In genomic region chr1:131455355-131455890, GRCm38 (mm10) we compare ENCODE assay signal across 31 mouse cellular contexts.
A peak's percentile ranks its signal among the peaks of the same experiment; 100 is the strongest.
DNase-seq lines count a peak whose midpoint lies in the region; ATAC-seq and TF ChIP-seq lines count a peak whose summit lies in the region.
"Had no signal": no experiment of that assay in that cellular context is flagged by ENCODE, and none has a peak within 500 bp of the region (broad histone marks: within the 10 kb centered on the region; RNA-seq: fewer than 3 reads in every experiment).

No protein-coding gene starts in this region.

- no peak overlapping the region for H3K4me2 ChIP-seq in embryonic facial prominence, embryonic 15.5 days (replicated peaks)
- H3K4me2 ChIP-seq in heart, embryonic 12.5 days = no peak overlapping the region
- no peak overlapping the region for H3K4me2 ChIP-seq in lung, postnatal 0 days (replicated peaks; ENCODE audit: low read depth, low read length)
- H3K4me2 ChIP-seq in forebrain, embryonic 16.5 days (ENCODE audit: low read length) = no peak overlapping the region
- H3K4me2 ChIP-seq: hindbrain, embryonic 13.5 days; liver, embryonic 11.5 days; midbrain, embryonic 12.5 days; neural tube, embryonic 12.5 days had no signal

- TF ChIP-seq CTCF in lung, postnatal 0 days (IDR thresholded peaks at IDR 0.05) = no peak

- no peaks in the 10 kb centered on the region for H3K36me3 ChIP-seq in embryonic facial prominence, embryonic 15.5 days
- H3K36me3 ChIP-seq in embryonic facial prominence, embryonic 10.5 days (replicated peaks) = peaks cover 3% of the 10 kb centered on the region; the same call in 1 of the 2 replicates
- no peaks in the 10 kb centered on the region for H3K36me3 ChIP-seq in heart, embryonic 12.5 days
- no peaks in the 10 kb centered on the region for H3K36me3 ChIP-seq in lung, postnatal 0 days (ENCODE audit: insufficient read depth, low read length)
- no peaks in the 10 kb centered on the region for H3K36me3 ChIP-seq in forebrain, embryonic 16.5 days (ENCODE audit: control insufficient read depth, insufficient read depth)
- H3K36me3 ChIP-seq: hindbrain, embryonic 13.5 days; midbrain, embryonic 12.5 days; neural tube, embryonic 12.5 days had no signal

- no peaks in the 10 kb centered on the region for H3K27me3 ChIP-seq in embryonic facial prominence, embryonic 15.5 days
- no peaks in the 10 kb centered on the region for H3K27me3 ChIP-seq in embryonic facial prominence, embryonic 10.5 days (replicated peaks; ENCODE audit: low read depth, poor library complexity, severe bottlenecking)
- H3K27me3 ChIP-seq in heart, embryonic 12.5 days (replicated peaks) = no peaks in the 10 kb centered on the region
- H3K27me3 ChIP-seq in lung, postnatal 0 days (replicated peaks; ENCODE audit: insufficient read depth, low read length) = no peaks in the 10 kb centered on the region
- no peaks in the 10 kb centered on the region for H3K27me3 ChIP-seq in forebrain, embryonic 16.5 days (replicated peaks; ENCODE audit: control insufficient read depth, insufficient read depth, low read length)
- H3K27me3 ChIP-seq: hindbrain, embryonic 13.5 days; megakaryocyte, embryonic 14.5 days; midbrain, embryonic 12.5 days; neural tube, embryonic 12.5 days had no signal

- H3K4me1 ChIP-seq in embryonic facial prominence, embryonic 15.5 days = peaks cover 20% of the 10 kb centered on the region
- peaks cover 14% of the 10 kb centered on the region for H3K4me1 ChIP-seq in embryonic facial prominence, embryonic 10.5 days
- H3K4me1 ChIP-seq in heart, embryonic 12.5 days (replicated peaks) = peaks cover 10% of the 10 kb centered on the region
- 0 out of 2 replicates have a peak, but pooled peaks cover 3% of the 10 kb centered on the region for H3K4me1 ChIP-seq in lung, postnatal 0 days (ENCODE audit: insufficient read depth, low read depth, low read length)
- peaks cover 20% of the 10 kb centered on the region for H3K4me1 ChIP-seq in forebrain, embryonic 16.5 days (replicated peaks; ENCODE audit: control insufficient read depth, insufficient read depth, low read length)

- no peak for ATAC-seq in embryonic facial prominence, embryonic 15.5 days (ENCODE audit: insufficient number of reproducible peaks, low FRiP score, low TSS enrichment, low read depth)
- no peak for ATAC-seq in heart, embryonic 12.5 days (ENCODE audit: insufficient number of reproducible peaks, low FRiP score)
- ATAC-seq in lung, postnatal 0 days = no peak
- ATAC-seq in forebrain, embryonic 16.5 days = no peak
- no peak for ATAC-seq in CD4-positive, CD25-positive, alpha-beta regulatory T cell, adult 4 months
- ATAC-seq: forebrain, embryonic 14.5 days; intestine, embryonic 16.5 days; liver, postnatal 0 days had no signal

- H3K27ac ChIP-seq in embryonic facial prominence, embryonic 15.5 days (replicated peaks) = peak overlapping the region; percentile 39; the same call in 1 of the 2 replicates
- H3K27ac ChIP-seq in embryonic facial prominence, embryonic 10.5 days (replicated peaks) = no peak overlapping the region
- no peak overlapping the region for H3K27ac ChIP-seq in heart, embryonic 12.5 days (ENCODE audit: poor library complexity, severe bottlenecking)
- H3K27ac ChIP-seq in lung, postnatal 0 days (ENCODE audit: low read length) = no peak overlapping the region
- no peak overlapping the region for H3K27ac ChIP-seq in forebrain, embryonic 16.5 days (ENCODE audit: low read length)
- H3K27ac ChIP-seq: heart, embryonic 10.5 days; hindbrain, embryonic 13.5 days; kidney, postnatal 0 days; midbrain, embryonic 12.5 days; neural tube, embryonic 12.5 days; stomach, postnatal 0 days had no signal

- no peak overlapping the region for H3K4me3 ChIP-seq in embryonic facial prominence, embryonic 15.5 days (replicated peaks)
- no peak overlapping the region for H3K4me3 ChIP-seq in embryonic facial prominence, embryonic 10.5 days
- H3K4me3 ChIP-seq in heart, embryonic 12.5 days = no peak overlapping the region
- H3K4me3 ChIP-seq in lung, postnatal 0 days (ENCODE audit: low read depth, low read length) = no peak overlapping the region
- no peak overlapping the region for H3K4me3 ChIP-seq in forebrain, embryonic 16.5 days (replicated peaks; ENCODE audit: low read length)
- H3K4me3 ChIP-seq: heart, embryonic 10.5 days; hindbrain, embryonic 13.5 days; megakaryocyte, embryonic 14.5 days; midbrain, embryonic 12.5 days; myocyte; neural tube, embryonic 12.5 days had no signal

- no peak for TF ChIP-seq EP300 in lung, postnatal 0 days (IDR thresholded peaks at IDR 0.05)

- no peaks in the 10 kb centered on the region for H3K9me3 ChIP-seq in embryonic facial prominence, embryonic 15.5 days (replicated peaks)
- no peaks in the 10 kb centered on the region for H3K9me3 ChIP-seq in embryonic facial prominence, embryonic 10.5 days
- no peaks in the 10 kb centered on the region for H3K9me3 ChIP-seq in heart, embryonic 12.5 days (replicated peaks)
- H3K9me3 ChIP-seq in lung, postnatal 0 days (ENCODE audit: low read length) = no peaks in the 10 kb centered on the region
- no peaks in the 10 kb centered on the region for H3K9me3 ChIP-seq in forebrain, embryonic 16.5 days (ENCODE audit: control insufficient read depth, low read length)
- H3K9me3 ChIP-seq: heart, embryonic 10.5 days; hindbrain, embryonic 13.5 days; megakaryocyte, embryonic 14.5 days; midbrain, embryonic 12.5 days; neural tube, embryonic 12.5 days had no signal

- DNase-seq in embryonic facial prominence, embryonic 10.5 days (ENCODE audit: low spot score) = no peak
- DNase-seq in heart, adult 8-10 months (ENCODE audit: low spot score) = peak; percentile 40
- peak; percentile 17 for DNase-seq in lung, postnatal 0 days (ENCODE audit: low spot score)
- DNase-seq in lung, postnatal 14 days = no peak
- DNase-seq: adrenal gland, postnatal 25 days; cerebellum, adult 18-20 months; cerebellum, postnatal 10 days; heart, postnatal 4 days; kidney, adult 8-10 months; kidney, postnatal 4 days; layer of hippocampus, adult 9-11 months; liver, postnatal 0 days; lung, postnatal 4 days; right cerebral cortex, adult 18-20 months; thymus, adult 18-20 months; thymus, postnatal 25 days had no signal

- no peak overlapping the region for H3K9ac ChIP-seq in embryonic facial prominence, embryonic 15.5 days
- no peak overlapping the region for H3K9ac ChIP-seq in heart, embryonic 12.5 days
- H3K9ac ChIP-seq in lung, postnatal 0 days (replicated peaks; ENCODE audit: low read depth) = no peak overlapping the region
- H3K9ac ChIP-seq in forebrain, embryonic 16.5 days (replicated peaks; ENCODE audit: low read depth, low read length) = no peak overlapping the region
- H3K9ac ChIP-seq: hindbrain, embryonic 13.5 days; liver, postnatal 0 days; midbrain, embryonic 12.5 days; neural tube, embryonic 12.5 days had no signal

- WGBS in embryonic facial prominence, embryonic 15.5 days = 69% methylated on average over 3 of the region's 3 CpGs
- WGBS in embryonic facial prominence, embryonic 10.5 days = 86% methylated on average over 3 of the region's 3 CpGs
- 87% methylated on average over 3 of the region's 3 CpGs for WGBS in heart, embryonic 12.5 days
- WGBS in lung, postnatal 0 days = 68% methylated on average over 3 of the region's 3 CpGs
- WGBS in forebrain, embryonic 16.5 days = 81% methylated on average over 3 of the region's 3 CpGs

Comparison
In these comparisons a context has a peak if more than half of its experiments do, and no peak if none do; other contexts are left out.
1. DNase-seq: peak in heart, adult 8-10 months (single experiment) and lung, postnatal 0 days (single experiment); none in embryonic facial prominence, embryonic 10.5 days (single experiment) and lung, postnatal 14 days (single experiment).